Mouse (Mus musculus): ENCODE measurements around the gene Tbl1xr1. TPM values are rescaled to one million over a fixed set of nuclear protein-coding genes. Genes with fewer than 3 reads are reported as not detected.
A peak's percentile ranks its signal among the peaks of the same experiment; 100 is the strongest.

Gene Tbl1xr1
- 23.8 and 27.5 TPM in 2 replicates for polyA plus RNA-seq (2016; fragmentation: Nextera tagmentation; extraction: Ambion mirVana)

DNA sequence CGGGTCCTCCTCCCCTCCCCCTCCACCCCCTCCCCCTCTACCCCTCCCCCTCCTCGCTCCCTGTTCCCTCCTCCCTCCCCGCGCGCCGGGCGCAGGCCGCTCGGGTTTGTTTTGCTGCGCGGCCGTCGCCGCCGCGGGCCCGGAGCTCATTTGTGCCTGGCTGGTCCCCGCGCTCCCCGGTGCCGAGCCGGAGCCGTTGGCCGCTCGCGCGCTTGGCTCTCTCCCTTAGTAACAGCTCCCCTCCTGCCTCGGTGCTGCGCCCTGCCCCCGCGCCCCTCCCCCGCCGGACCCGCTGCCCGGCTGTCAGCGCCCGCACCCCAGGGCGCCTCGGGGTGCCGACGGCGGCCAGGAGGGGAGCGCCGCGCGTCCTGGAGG lies at the start of gene Tbl1xr1:
Gene Tbl1xr1, plus strand, starts transcription at position 92 of the 375 bp plus-strand sequence.
- Histone ChIP-seq H3K27me3 (ENCODE audit: low read depth, poor library complexity, severe bottlenecking) (no peaks in the 10 kb centered on the region), H3K4me3 (peak within 1 kb of the TSS; percentile 78), H3K4me1 (peaks cover 36% of the 10 kb centered on the region), H3K9me3 (replicated peaks) (no peaks in the 10 kb centered on the region), H3K27ac (peak within 1 kb of the TSS; percentile 98), H3K36me3 (peaks cover 14% of the 10 kb centered on the region)
- peak; percentile 97 for DNase-seq (ENCODE audit: low spot score)
- WGBS, result under 1% methylated on average over 25 of the region's 46 CpGs

DNA sequence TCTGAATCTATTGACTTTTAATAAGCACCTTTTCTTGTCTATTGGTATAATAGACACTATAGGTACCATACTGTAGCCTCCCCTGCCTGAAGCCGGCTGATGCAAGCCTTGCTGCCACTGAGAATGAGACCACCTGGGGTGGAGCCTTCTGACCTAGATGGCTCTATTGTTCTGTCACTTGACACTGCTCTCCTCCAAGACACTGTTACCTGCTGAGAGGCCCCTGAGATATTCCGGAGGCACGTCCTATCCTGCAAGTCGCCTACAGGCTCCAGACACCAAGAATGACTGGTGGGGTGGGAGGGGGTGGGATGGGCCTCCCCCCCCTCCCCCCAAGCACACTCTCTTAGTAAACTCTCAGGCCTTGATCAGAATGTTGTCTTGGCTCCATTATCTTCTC lies 38.4 kb upstream of the Tbl1xr1 start:
- Histone ChIP-seq H3K9me3 (replicated peaks) (no peaks in the 10 kb centered on the region), H3K36me3 (no peaks in the 10 kb centered on the region), H3K27ac (no peak overlapping the region), H3K4me3 (no peak overlapping the region), H3K27me3 (ENCODE audit: low read depth, poor library complexity, severe bottlenecking) (no peaks in the 10 kb centered on the region), H3K4me1 (no peaks in the 10 kb centered on the region)
- DNase-seq (ENCODE audit: low spot score), result no peak
- WGBS, result 43% methylated on average over 4 of the region's 4 CpGs

DNA sequence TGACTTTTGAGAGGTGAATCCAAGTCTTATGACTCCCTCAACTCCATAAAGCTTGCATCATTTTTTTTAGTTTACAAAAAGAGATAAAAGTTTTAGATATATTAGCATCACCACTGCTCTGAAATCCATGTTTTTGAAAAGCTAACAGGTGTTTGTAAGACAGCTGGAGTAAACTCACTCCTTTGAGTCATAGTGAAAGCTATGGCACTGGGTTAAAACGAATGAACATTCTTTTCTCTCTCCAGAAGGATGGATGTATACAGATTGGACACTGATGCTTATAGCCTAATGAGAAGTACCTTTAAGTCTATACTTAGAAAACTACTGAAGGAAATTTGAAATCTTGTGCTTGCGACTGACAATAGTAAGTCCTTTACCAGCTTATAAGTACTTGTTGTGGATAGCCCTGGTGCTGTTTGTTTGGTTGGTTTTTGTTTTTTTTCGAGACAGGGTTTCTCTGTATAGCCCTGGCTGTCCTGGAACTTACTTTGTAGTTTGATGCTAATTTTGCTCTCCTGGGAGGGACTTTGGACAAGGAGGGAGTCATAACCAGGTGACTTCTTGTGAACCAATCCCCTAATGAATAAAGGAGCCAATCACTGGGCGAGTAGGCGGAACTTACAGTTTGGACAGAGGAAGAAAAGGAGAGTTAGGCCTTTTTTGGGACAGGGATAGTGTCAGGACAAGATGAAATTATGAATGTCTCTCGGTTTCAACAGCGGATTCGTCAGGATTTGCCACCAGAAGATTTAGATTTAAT lies 37.2 kb upstream of the Tbl1xr1 start:
- no peaks in the 10 kb centered on the region for H3K36me3 ChIP-seq
- no peak for DNase-seq (ENCODE audit: low spot score)
- 91% methylated on average over 8 of the region's 8 CpGs for WGBS
- H3K27ac ChIP-seq, result no peak overlapping the region
- H3K9me3 ChIP-seq (replicated peaks), result no peaks in the 10 kb centered on the region
- H3K4me1 ChIP-seq, result no peaks in the 10 kb centered on the region
- H3K27me3 ChIP-seq (ENCODE audit: low read depth, poor library complexity, severe bottlenecking), result no peaks in the 10 kb centered on the region
- H3K4me3 ChIP-seq, result no peak overlapping the region

DNA sequence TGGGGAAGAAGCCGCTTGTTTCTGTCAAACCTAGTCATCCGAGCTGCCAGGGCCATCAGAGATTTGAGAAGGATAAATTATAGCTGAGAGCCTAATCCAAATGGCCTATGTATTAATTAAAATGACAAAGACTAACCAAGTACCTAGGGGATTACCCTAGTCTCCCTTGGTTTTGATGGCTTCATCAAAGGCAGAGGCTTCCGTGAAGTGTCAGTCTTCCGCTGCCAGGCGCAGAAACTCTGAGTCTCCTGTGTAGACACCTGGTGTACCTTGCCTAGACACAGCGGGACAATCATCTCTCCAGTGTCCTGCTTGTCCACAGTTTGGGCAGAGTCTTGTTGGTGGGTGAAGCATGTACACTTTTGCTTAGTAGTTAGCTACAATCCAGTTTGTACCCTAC lies 35.8 kb upstream of the Tbl1xr1 start:
- H3K27ac ChIP-seq, result no peak overlapping the region
- DNase-seq (ENCODE audit: low spot score), result no peak
- 81% methylated on average over 6 of the region's 6 CpGs for WGBS
- no peaks in the 10 kb centered on the region for H3K36me3 ChIP-seq
- no peak overlapping the region for H3K4me3 ChIP-seq
- no peaks in the 10 kb centered on the region for H3K4me1 ChIP-seq
- H3K27me3 ChIP-seq (ENCODE audit: low read depth, poor library complexity, severe bottlenecking), result no peaks in the 10 kb centered on the region
- no peaks in the 10 kb centered on the region for H3K9me3 ChIP-seq (replicated peaks)

DNA sequence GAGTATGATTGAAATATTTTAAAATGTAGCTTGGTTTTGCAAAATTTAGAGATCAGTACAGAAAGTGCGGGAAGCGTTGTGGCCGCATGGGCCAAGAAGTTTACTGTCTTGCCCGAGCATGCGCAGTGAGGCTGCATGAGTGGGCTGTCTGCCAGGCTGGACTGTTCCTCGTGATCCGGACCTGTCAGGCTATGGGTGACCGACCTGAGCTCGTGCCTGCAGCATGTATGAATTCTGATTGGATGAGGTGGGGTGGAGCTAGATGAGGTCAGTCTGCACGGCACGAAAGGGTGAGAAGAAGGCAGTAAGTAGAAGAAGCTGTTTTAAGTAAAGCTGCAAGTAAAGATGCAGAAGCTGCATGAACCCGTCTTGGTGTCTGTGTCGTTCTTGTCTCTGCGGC lies 29.2 kb upstream of the Tbl1xr1 start:
- H3K36me3 ChIP-seq, result no peaks in the 10 kb centered on the region

DNA sequence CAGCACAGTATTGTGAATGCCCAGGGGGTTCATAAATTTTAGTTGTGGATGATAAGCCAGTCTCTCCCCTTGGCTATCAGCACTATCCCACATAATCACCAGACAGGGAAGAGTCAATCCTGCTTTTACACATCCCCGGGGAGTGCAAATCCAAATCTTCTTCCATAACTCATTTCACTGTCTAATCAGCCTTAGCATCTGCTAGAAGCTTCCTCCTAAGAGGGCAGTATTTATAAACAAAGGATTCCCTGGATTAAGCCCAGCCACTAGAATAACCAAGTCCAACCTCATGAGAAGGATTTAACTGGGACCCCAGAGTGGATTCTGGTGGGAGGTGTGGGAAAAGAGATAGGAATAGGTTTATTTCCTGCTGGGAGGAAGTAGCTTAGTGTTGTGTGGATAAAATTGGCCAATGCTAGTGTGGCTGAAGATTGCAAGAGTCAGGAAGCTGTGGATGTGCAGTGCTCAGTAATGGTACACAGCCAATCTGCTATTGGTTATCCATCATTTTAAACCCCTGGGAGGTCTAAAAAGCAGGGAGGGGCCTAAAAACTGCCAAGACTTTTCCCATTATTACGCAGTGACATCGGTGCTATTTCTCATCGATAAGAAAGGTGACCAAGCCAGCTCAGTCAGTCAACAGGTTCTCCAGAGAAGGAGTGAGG lies 19.7 kb upstream of the Tbl1xr1 start:
- Histone ChIP-seq H3K9me3 (replicated peaks) (no peaks in the 10 kb centered on the region), H3K27me3 (ENCODE audit: low read depth, poor library complexity, severe bottlenecking) (no peaks in the 10 kb centered on the region), H3K36me3 (no peaks in the 10 kb centered on the region), H3K4me3 (no peak overlapping the region), H3K4me1 (peaks cover 4% of the 10 kb centered on the region; the same call in 1 of the 2 replicates), H3K27ac (no peak overlapping the region)
- WGBS, result 83% methylated on average over 4 of the region's 4 CpGs
- DNase-seq (ENCODE audit: low spot score), result no peak

More for the DNA sequence above, 29.2 kb upstream of the Tbl1xr1 start:
- Histone ChIP-seq H3K4me3 (no peak overlapping the region), H3K27ac (no peak overlapping the region), H3K9me3 (replicated peaks) (no peaks in the 10 kb centered on the region), H3K27me3 (ENCODE audit: low read depth, poor library complexity, severe bottlenecking) (no peaks in the 10 kb centered on the region), H3K4me1 (no peaks in the 10 kb centered on the region)
- 90% methylated on average over 14 of the region's 14 CpGs for WGBS
- no peak for DNase-seq (ENCODE audit: low spot score)

- no peak overlapping the region for H3K27ac ChIP-seq
- no peak overlapping the region for H3K4me3 ChIP-seq
- H3K27me3 ChIP-seq (ENCODE audit: low read depth, poor library complexity, severe bottlenecking), result no peaks in the 10 kb centered on the region
- no peaks in the 10 kb centered on the region for H3K36me3 ChIP-seq
- no peaks in the 10 kb centered on the region for H3K9me3 ChIP-seq (replicated peaks)
- DNase-seq (ENCODE audit: low spot score), result no peak
- H3K4me1 ChIP-seq, result peaks cover 4% of the 10 kb centered on the region; the same call in 1 of the 2 replicates
- 86% methylated on average over 7 of the region's 7 CpGs for WGBS
These were observed 18.1 kb upstream of the Tbl1xr1 start for GRCm38 (mm10) chr3:22058206-22058804.

DNA sequence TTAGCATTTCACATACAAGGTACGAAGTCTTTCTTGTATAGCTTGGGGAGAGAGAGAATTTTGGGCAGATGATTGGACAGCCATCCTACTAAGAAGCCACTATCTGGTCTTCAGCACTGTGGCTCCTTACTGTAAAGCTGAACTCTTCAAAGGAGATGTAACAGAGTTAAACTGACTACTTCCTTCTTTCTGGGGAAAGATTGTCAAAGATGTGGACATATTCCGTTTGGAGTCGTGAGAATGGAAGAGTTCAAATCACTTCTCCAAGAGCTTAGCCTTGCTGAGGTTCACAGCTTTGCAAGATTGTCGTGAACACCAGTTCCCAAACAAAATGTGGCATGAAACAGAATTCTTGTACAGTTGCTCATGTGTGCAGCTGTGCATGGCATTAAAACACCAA lies 15.3 kb upstream of the Tbl1xr1 start:
- no peak overlapping the region for H3K27ac ChIP-seq
- H3K9me3 ChIP-seq (replicated peaks), result no peaks in the 10 kb centered on the region
- H3K36me3 ChIP-seq, result no peaks in the 10 kb centered on the region
- 92% methylated on average over 4 of the region's 4 CpGs for WGBS
- H3K27me3 ChIP-seq (ENCODE audit: low read depth, poor library complexity, severe bottlenecking), result no peaks in the 10 kb centered on the region
- DNase-seq (ENCODE audit: low spot score), result no peak
- no peak overlapping the region for H3K4me3 ChIP-seq
- H3K4me1 ChIP-seq, result peaks cover 4% of the 10 kb centered on the region; the same call in 1 of the 2 replicates

GRCm38 (mm10) chr3:22068621-22069020 lies 7.8 kb upstream of the Tbl1xr1 start:
- H3K4me1 ChIP-seq, result no peaks in the 10 kb centered on the region
- no peak for DNase-seq (ENCODE audit: low spot score)
- H3K9me3 ChIP-seq (replicated peaks), result no peaks in the 10 kb centered on the region
- H3K4me3 ChIP-seq, result no peak overlapping the region
- H3K27ac ChIP-seq, result no peak overlapping the region
- no peaks in the 10 kb centered on the region for H3K27me3 ChIP-seq (ENCODE audit: low read depth, poor library complexity, severe bottlenecking)
- 90% methylated on average over 5 of the region's 5 CpGs for WGBS
- no peaks in the 10 kb centered on the region for H3K36me3 ChIP-seq

- H3K9me3 ChIP-seq (replicated peaks), result no peaks in the 10 kb centered on the region
- DNase-seq (ENCODE audit: low spot score), result no peak
- H3K36me3 ChIP-seq, result 0 out of 2 replicates have a peak, but pooled peaks cover under 1% of the 10 kb centered on the region
- no peak overlapping the region for H3K4me3 ChIP-seq
- H3K27ac ChIP-seq, result no peak overlapping the region
- H3K4me1 ChIP-seq, result peaks cover 28% of the 10 kb centered on the region
- WGBS, result 71% methylated on average over 1 of the region's 1 CpGs
- H3K27me3 ChIP-seq (ENCODE audit: low read depth, poor library complexity, severe bottlenecking), result no peaks in the 10 kb centered on the region
These were observed 2.5 kb upstream of the Tbl1xr1 start for GRCm38 (mm10) chr3:22073916-22074315.

DNA sequence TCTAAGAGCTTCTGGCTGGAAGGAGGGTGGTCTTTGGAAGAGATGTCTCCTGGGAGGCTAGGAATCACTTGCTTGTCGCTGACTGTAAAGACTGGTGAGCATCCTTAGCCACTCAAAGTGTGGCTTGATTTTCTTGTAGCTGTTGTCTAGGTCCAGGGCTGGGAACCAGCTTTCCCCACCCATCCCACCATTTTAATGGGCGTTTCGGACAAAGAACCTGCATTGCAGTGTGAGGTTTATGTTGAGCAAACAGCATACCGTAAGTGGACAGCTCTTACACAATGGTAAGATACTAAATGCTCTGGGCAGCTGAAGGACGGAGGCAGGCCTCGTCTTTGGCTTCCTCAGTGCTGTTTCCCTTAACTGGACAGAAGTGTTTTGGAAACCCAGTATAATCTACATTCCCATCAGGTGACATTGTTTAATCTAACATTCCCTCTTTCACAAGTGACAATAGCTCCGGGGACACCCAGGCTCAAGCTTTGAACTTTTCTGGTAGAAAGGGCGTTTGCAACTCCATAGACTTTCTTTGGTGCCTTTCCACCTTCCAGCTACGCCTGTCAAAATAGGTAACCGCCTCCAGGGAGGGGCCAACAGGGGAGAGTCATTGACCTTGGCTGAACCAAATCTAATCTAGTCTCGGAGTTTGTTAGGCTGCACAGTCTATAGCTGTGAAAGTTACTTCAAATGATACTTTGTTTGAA lies 1.7 kb upstream of the Tbl1xr1 start:
- peak overlapping the region; percentile 78 for H3K4me3 ChIP-seq
- H3K4me1 ChIP-seq, result peaks cover 36% of the 10 kb centered on the region
- H3K27me3 ChIP-seq (ENCODE audit: low read depth, poor library complexity, severe bottlenecking), result no peaks in the 10 kb centered on the region
- no peaks in the 10 kb centered on the region for H3K9me3 ChIP-seq (replicated peaks)
- H3K36me3 ChIP-seq, result peaks cover 8% of the 10 kb centered on the region
- 35% methylated on average over 11 of the region's 11 CpGs for whole genome bisulfite sequencing
- H3K27ac ChIP-seq, result no peak overlapping the region
- DNase-seq (ENCODE audit: low spot score), result peak; percentile 43

- Histone ChIP-seq H3K27me3 (ENCODE audit: low read depth, poor library complexity, severe bottlenecking) (no peaks in the 10 kb centered on the region), H3K4me1 (peaks cover 36% of the 10 kb centered on the region), H3K27ac (peak overlapping the region; percentile 98), H3K36me3 (peaks cover 12% of the 10 kb centered on the region), H3K9me3 (replicated peaks) (no peaks in the 10 kb centered on the region), H3K4me3 (peak overlapping the region; percentile 78)
- DNase-seq (ENCODE audit: low spot score), result no peak
- under 1% methylated on average over 28 of the region's 28 CpGs for WGBS
These were observed 950 bp upstream of the Tbl1xr1 start for GRCm38 (mm10) chr3:22075517-22075886.

Data from limb, embryonic 10.5 days (tissue).